Mouse (Mus musculus) olfactory bulb, adult 2 months (tissue): Measurements from ENCODE around the gene Pde4a.

Experiments
- CTCF ChIP-seq: fragments of 200-500 bp; IDR thresholded peaks from 2 replicates; pipeline ENCODE4 v1.5.1; 2012; ENCODE audit warnings: low read depth, mild to moderate bottlenecking, low read length, moderate library complexity; ENCODE audit not compliant: insufficient read depth
- POLR2A ChIP-seq: fragments of 200-500 bp; IDR thresholded peaks from 2 replicates; pipeline ENCODE4 v1.6.1; 2012; ENCODE audit warnings: mild to moderate bottlenecking, low read depth, low read length, moderate library complexity; ENCODE audit not compliant: insufficient read depth

DNA sequence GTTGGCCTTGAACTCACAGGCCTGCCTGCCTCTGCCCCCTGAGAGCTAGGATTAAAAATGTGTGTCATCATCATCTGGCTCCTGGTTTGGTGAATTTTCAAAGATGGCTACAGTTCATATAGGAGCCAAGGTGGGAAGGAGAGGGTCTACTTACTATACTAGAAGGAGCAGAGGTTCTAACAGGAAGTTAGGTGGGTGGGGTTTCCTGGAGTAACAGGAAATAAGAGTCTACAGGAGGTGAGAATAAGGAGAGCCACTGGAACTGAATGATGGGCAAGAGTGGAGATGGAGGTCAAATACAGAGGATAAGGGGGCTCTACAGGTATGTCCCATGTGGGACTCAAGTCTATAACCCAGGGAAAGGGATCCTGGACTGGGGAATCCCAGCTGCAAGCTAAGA is 17.1 kb upstream of the Pde4a start:
- TF ChIP-seq POLR2A (no peak), CTCF (no peak)
